Mouse (Mus musculus): Measurements from ENCODE around the gene Lyz2. TPM values are rescaled to one million over a fixed set of nuclear protein-coding genes. Genes with fewer than 3 reads are reported as not detected.
A peak's percentile ranks its signal among the peaks of the same experiment; 100 is the strongest.

Gene Lyz2
- total RNA-seq, 1 experiment from 2014 or later = 718 TPM

DNA sequence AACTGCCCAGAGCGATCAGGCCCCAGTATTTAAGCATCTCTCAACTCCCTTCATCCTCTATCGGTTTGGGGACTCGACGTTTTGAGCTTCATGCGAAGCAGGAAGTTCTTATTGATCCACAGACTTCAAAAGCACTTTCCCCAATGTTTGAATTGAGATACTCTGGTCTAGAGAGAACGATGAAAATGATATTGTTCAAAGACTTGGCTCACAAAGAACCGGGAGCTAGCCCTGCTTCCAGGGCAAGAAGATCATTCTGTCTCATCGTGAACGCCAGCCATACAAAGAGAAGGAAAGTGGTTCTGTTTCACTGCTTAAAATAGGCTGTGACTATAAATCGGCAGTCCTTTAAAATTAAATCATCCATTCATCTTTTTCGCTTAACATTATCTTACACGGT, 43.5 kb downstream of the Lyz2 start, which contains the start of gene 9530003J23Rik:
Gene 9530003J23Rik (minus strand): TSS at position 101 of the 400 bp plus-strand sequence.
- no peak for ATAC-seq (replicated peaks in 1 of 2; ENCODE audit: insufficient read depth in 1 of 2, low FRiP score in 2 of 2, low TSS enrichment in 1 of 2, low read depth in 1 of 2, poor library complexity in 2 of 2, severe bottlenecking in 2 of 2)

DNA sequence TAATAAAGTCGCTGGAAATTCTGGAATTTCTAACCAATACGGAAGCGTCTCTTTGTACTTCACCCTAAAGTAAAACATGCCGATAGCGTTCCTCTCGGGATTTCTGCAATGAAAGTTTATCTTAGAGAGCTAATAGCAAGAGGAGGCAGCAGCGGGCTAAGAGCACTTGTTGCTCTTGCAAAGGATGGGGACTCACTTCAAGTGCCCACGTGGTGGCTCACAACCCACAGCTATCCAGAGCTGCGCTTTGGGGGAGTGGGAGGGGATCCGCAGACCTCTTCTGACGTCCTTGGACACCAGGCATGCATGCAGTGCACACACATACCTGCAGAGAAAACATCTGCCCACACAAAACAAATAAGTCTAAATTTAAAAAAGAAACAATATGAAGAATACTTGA, 46.3 kb downstream of the Lyz2 start:
- no peak for ATAC-seq (replicated peaks in 1 of 2; ENCODE audit: insufficient read depth in 1 of 2, low FRiP score in 2 of 2, low TSS enrichment in 1 of 2, low read depth in 1 of 2, poor library complexity in 2 of 2, severe bottlenecking in 2 of 2)

DNA sequence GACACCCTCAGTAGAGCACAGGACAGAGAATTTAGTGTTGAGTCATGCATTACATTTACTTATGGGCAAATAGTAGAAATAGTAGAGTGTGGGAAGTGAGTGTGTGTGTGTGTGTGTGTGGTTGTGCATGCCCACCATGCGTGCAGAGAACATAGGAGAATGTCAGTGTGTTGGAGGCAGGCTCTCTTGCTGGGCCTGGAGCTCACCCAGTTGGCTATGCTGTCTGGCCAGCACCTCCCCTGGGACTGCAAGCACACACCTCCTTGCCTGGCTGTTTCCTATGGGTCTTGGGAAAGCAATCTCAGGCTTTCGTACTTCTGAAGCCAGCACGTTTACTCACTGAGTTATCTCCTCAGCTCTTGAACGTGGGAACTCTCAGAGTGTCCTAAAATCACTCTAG, 47.3 kb downstream of the Lyz2 start:
- ATAC-seq (replicated peaks in 1 of 2; ENCODE audit: insufficient read depth in 1 of 2, low FRiP score in 2 of 2, low TSS enrichment in 1 of 2, low read depth in 1 of 2, poor library complexity in 2 of 2, severe bottlenecking in 2 of 2) = no peak

DNA sequence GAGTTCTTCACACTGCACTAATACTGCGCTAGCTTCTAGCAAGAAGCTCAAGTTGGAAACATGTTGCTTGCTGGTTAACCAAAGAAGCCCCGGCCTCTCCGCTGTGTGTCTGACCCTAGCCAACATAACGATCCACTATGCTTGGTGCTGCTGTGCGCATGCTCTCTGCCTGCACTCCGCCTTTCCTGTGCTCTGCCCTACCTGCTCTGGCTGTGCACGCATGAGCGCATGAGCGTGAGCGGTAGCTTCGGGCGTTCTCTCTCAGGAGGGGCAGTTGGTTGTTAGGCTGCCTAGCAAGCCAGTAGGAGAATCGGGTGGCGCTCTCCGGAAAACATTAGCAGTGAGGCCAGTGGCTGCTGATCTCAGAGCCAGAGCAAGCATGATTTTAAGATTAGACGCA, 52.3 kb downstream of the Lyz2 start:
- ATAC-seq (replicated peaks in 1 of 2; ENCODE audit: insufficient read depth in 1 of 2, low FRiP score in 2 of 2, low TSS enrichment in 1 of 2, low read depth in 1 of 2, poor library complexity in 2 of 2, severe bottlenecking in 2 of 2) = peak; percentile 25 to 42; a peak in 2 of 4 replicates

Other genes starting within 250 kb of the Lyz2 start
- not detected in 2 replicates for gene Lrrc10, start 237.0 kb downstream of the Lyz2 start, total RNA-seq (2017)
- gene Cct2, start 218.5 kb downstream of the Lyz2 start, total RNA-seq (2017) = 549 and 550 TPM in 2 replicates
- 12.1 and 25.3 TPM in 2 replicates for gene Frs2, start 133.8 kb downstream of the Lyz2 start, total RNA-seq (2017)
- 116 and 171 TPM in 2 replicates for gene Yeats4, start 57.8 kb downstream of the Lyz2 start, total RNA-seq (2017)
- gene 9530003J23Rik, start 43.6 kb downstream of the Lyz2 start, total RNA-seq (2017) = not detected in 2 replicates
- gene Lyz1, start 10.5 kb upstream of the Lyz2 start, total RNA-seq (2017) = 0.44 TPM in 1 of 2 replicates, not detected in the other
- gene Cpsf6, start 97.7 kb upstream of the Lyz2 start, total RNA-seq (2017) = 126 and 139 TPM in 2 replicates

Measured in hematopoietic stem cell, adult 5-6 weeks (primary cell).